Comparison of ENCODE assay signal across 13 mouse cellular contexts in genomic region chr5:124582515-124582914, GRCm38 (mm10). TPM values are rescaled to one million over a fixed set of nuclear protein-coding genes. Genes with fewer than 3 reads are reported as not detected.
DNase-seq lines count a peak whose midpoint lies in the region; ATAC-seq lines count a peak whose summit lies in the region.
"Had no signal": no experiment of that assay in that cellular context is flagged by ENCODE, and none has a peak within 500 bp of the region (broad histone marks: within the 10 kb centered on the region; RNA-seq: fewer than 3 reads in every experiment).

No protein-coding gene starts in this region.

- H3K4me3 ChIP-seq in heart, embryonic 11.5 days (ENCODE audit: low read depth, low read length): no peak overlapping the region
- H3K4me3 ChIP-seq in midbrain, embryonic 15.5 days: no peak overlapping the region
- no peak overlapping the region for H3K4me3 ChIP-seq in hindbrain, embryonic 11.5 days (ENCODE audit: low read depth, low read length)
- H3K4me3 ChIP-seq: liver, embryonic 15.5 days; neural tube, embryonic 15.5 days had no signal

- H3K27ac ChIP-seq in heart, embryonic 11.5 days (ENCODE audit: low read depth, low read length): no peak overlapping the region
- H3K27ac ChIP-seq in midbrain, embryonic 15.5 days: no peak overlapping the region
- no peak overlapping the region for H3K27ac ChIP-seq in hindbrain, embryonic 11.5 days (ENCODE audit: low read depth, low read length)
- H3K27ac ChIP-seq: liver, embryonic 15.5 days; neural tube, embryonic 15.5 days had no signal

- peaks cover 16% of the 10 kb centered on the region; the same call in 1 of the 2 replicates for H3K36me3 ChIP-seq in heart, embryonic 11.5 days (ENCODE audit: control insufficient read depth, insufficient read depth, low read length)
- peaks cover 27% of the 10 kb centered on the region for H3K36me3 ChIP-seq in midbrain, embryonic 15.5 days (replicated peaks)
- H3K36me3 ChIP-seq in hindbrain, embryonic 11.5 days (ENCODE audit: control insufficient read depth, insufficient read depth, low read length): peaks cover 4% of the 10 kb centered on the region; the same call in 1 of the 2 replicates

- DNase-seq in heart, postnatal 4 days: peak; percentile 37
- DNase-seq in adipocyte (ENCODE audit: low spot score): peak; percentile 62
- DNase-seq in kidney, postnatal 25 days: peak; percentile 34 to 61
- peak; percentile 61 for DNase-seq in lung, postnatal 36 days
- no peak for DNase-seq in hindbrain, embryonic 11.5 days (ENCODE audit: low spot score)
- DNase-seq in retina, postnatal 1 day: no peak
- DNase-seq: forebrain, postnatal 0 days; gastrocnemius, postnatal 36 days had no signal

- peaks cover 9% of the 10 kb centered on the region for H3K4me1 ChIP-seq in heart, embryonic 11.5 days (ENCODE audit: control insufficient read depth, insufficient read depth, low read length)
- H3K4me1 ChIP-seq in midbrain, embryonic 15.5 days: peaks cover 25% of the 10 kb centered on the region
- H3K4me1 ChIP-seq in hindbrain, embryonic 11.5 days (replicated peaks; ENCODE audit: control insufficient read depth, insufficient read depth, low read length): peaks cover 5% of the 10 kb centered on the region; the same call in 1 of the 2 replicates

- no peak overlapping the region for H3K4me2 ChIP-seq in heart, embryonic 11.5 days
- H3K4me2 ChIP-seq in midbrain, embryonic 15.5 days: no peak overlapping the region
- no peak overlapping the region for H3K4me2 ChIP-seq in hindbrain, embryonic 11.5 days (replicated peaks; ENCODE audit: low read depth, low read length)
- H3K4me2 ChIP-seq: liver, embryonic 15.5 days; neural tube, embryonic 15.5 days had no signal

- H3K9ac ChIP-seq in heart, embryonic 11.5 days (ENCODE audit: low read depth, low read length): no peak overlapping the region
- H3K9ac ChIP-seq in midbrain, embryonic 15.5 days: no peak overlapping the region
- no peak overlapping the region for H3K9ac ChIP-seq in hindbrain, embryonic 11.5 days (ENCODE audit: low read depth, low read length)
- H3K9ac ChIP-seq: forebrain, postnatal 0 days; liver, embryonic 15.5 days; neural tube, embryonic 15.5 days had no signal

- 92% methylated on average over 5 of the region's 5 CpGs for WGBS in heart, embryonic 11.5 days (ENCODE audit: insufficient replicate concordance)
- WGBS in midbrain, embryonic 15.5 days: 91% methylated on average over 5 of the region's 5 CpGs
- 95% methylated on average over 5 of the region's 5 CpGs for WGBS in hindbrain, embryonic 11.5 days

- no peaks in the 10 kb centered on the region for H3K27me3 ChIP-seq in heart, embryonic 11.5 days (ENCODE audit: control insufficient read depth, insufficient read depth, low read length)
- no peaks in the 10 kb centered on the region for H3K27me3 ChIP-seq in midbrain, embryonic 15.5 days (replicated peaks)
- H3K27me3 ChIP-seq in hindbrain, embryonic 11.5 days (ENCODE audit: control insufficient read depth, insufficient read depth, low read length): no peaks in the 10 kb centered on the region
- H3K27me3 ChIP-seq: liver, embryonic 15.5 days; neural tube, embryonic 15.5 days had no signal

- H3K9me3 ChIP-seq in heart, embryonic 11.5 days (replicated peaks; ENCODE audit: control insufficient read depth, low read length): no peaks in the 10 kb centered on the region
- H3K9me3 ChIP-seq in midbrain, embryonic 15.5 days: no peaks in the 10 kb centered on the region
- H3K9me3 ChIP-seq in hindbrain, embryonic 11.5 days (ENCODE audit: control insufficient read depth, low read length): no peaks in the 10 kb centered on the region
- H3K9me3 ChIP-seq: liver, embryonic 15.5 days; neural tube, embryonic 15.5 days had no signal

- no peak for ATAC-seq in heart, embryonic 11.5 days (replicated peaks; ENCODE audit: insufficient number of reproducible peaks, low FRiP score, low TSS enrichment)
- no peak for ATAC-seq in midbrain, embryonic 15.5 days (replicated peaks)
- no peak for ATAC-seq in hindbrain, embryonic 11.5 days (ENCODE audit: low FRiP score)
- ATAC-seq: forebrain, postnatal 0 days; midbrain, embryonic 16.5 days had no signal

RNA-seq across cellular contexts. Expression of gene Gtf2h3, which starts 3.6 kb away (rescaled TPM):
- total RNA-seq in heart, postnatal 4 days (2021): 10 to 100 TPM; 20.1 to 23.9 TPM
- 36.8 and 39.7 TPM in 2 replicates for polyA plus RNA-seq in heart, embryonic 11.5 days (2014; fragmentation: Nextera tagmentation; extraction: Ambion mirVana)
- 45.1 and 48.1 TPM in 2 replicates for polyA plus RNA-seq in midbrain, embryonic 15.5 days (2015; fragmentation: Nextera tagmentation; extraction: Ambion mirVana)
- polyA plus RNA-seq in hindbrain, embryonic 11.5 days (2014; fragmentation: Nextera tagmentation; extraction: Ambion mirVana): 74.7 and 74.9 TPM in 2 replicates

RNA-seq across cellular contexts. Expression of gene Eif2b1, which starts 3.6 kb away (rescaled TPM):
- 10 to 100 TPM; 38.6 to 42.5 TPM for total RNA-seq in heart, postnatal 4 days (2021)
- polyA plus RNA-seq in heart, embryonic 11.5 days (2014; fragmentation: Nextera tagmentation; extraction: Ambion mirVana): 70.0 and 72.9 TPM in 2 replicates
- polyA plus RNA-seq in midbrain, embryonic 15.5 days (2015; fragmentation: Nextera tagmentation; extraction: Ambion mirVana): 62.6 and 63.4 TPM in 2 replicates
- 82.2 and 83.5 TPM in 2 replicates for polyA plus RNA-seq in hindbrain, embryonic 11.5 days (2014; fragmentation: Nextera tagmentation; extraction: Ambion mirVana)

RNA-seq across cellular contexts. Expression of gene Ddx55, which starts 29.9 kb away (rescaled TPM):
- total RNA-seq in heart, postnatal 4 days (2021): 1 to 10 TPM; 7.8 to 8.5 TPM
- 7.5 and 8.4 TPM in 2 replicates for polyA plus RNA-seq in heart, embryonic 11.5 days (2014; fragmentation: Nextera tagmentation; extraction: Ambion mirVana)
- polyA plus RNA-seq in midbrain, embryonic 15.5 days (2015; fragmentation: Nextera tagmentation; extraction: Ambion mirVana): 26.7 and 30.5 TPM in 2 replicates
- polyA plus RNA-seq in hindbrain, embryonic 11.5 days (2014; fragmentation: Nextera tagmentation; extraction: Ambion mirVana): 15.6 and 17.6 TPM in 2 replicates

RNA-seq across cellular contexts. Expression of gene Tmed2, which starts 42.0 kb away (rescaled TPM):
- total RNA-seq in heart, postnatal 4 days (2021): 100 to 1,000 TPM; 217 to 226 TPM
- 490 and 526 TPM in 2 replicates for polyA plus RNA-seq in heart, embryonic 11.5 days (2014; fragmentation: Nextera tagmentation; extraction: Ambion mirVana)
- 321 and 332 TPM in 2 replicates for polyA plus RNA-seq in midbrain, embryonic 15.5 days (2015; fragmentation: Nextera tagmentation; extraction: Ambion mirVana)
- 474 and 506 TPM in 2 replicates for polyA plus RNA-seq in hindbrain, embryonic 11.5 days (2014; fragmentation: Nextera tagmentation; extraction: Ambion mirVana)

RNA-seq across cellular contexts. Expression of gene Atp6v0a2, which starts 45.9 kb away (rescaled TPM):
- 10 to 100 TPM; 37.0 to 37.2 TPM for total RNA-seq in heart, postnatal 4 days (2021)
- 35.6 and 38.6 TPM in 2 replicates for polyA plus RNA-seq in heart, embryonic 11.5 days (2014; fragmentation: Nextera tagmentation; extraction: Ambion mirVana)
- 40.0 and 44.4 TPM in 2 replicates for polyA plus RNA-seq in midbrain, embryonic 15.5 days (2015; fragmentation: Nextera tagmentation; extraction: Ambion mirVana)
- polyA plus RNA-seq in hindbrain, embryonic 11.5 days (2014; fragmentation: Nextera tagmentation; extraction: Ambion mirVana): 41.8 and 43.8 TPM in 2 replicates

Comparison
In these comparisons a context has a peak if more than half of its experiments do, and no peak if none do; other contexts are left out.
1. DNase-seq: peak in heart, postnatal 4 days (single experiment), adipocyte (single experiment), kidney, postnatal 25 days (2 of 2) and lung, postnatal 36 days (single experiment); none in hindbrain, embryonic 11.5 days (single experiment) and retina, postnatal 1 day (single experiment).